Mouse (Mus musculus) liver, embryonic 14.5 days (tissue): ENCODE results near the gene Arid3a. TPM values are rescaled to one million over a fixed set of nuclear protein-coding genes. Genes with fewer than 3 reads are reported as not detected.

Experiments used
- ATAC-seq: fragments of 200-750 bp; cut with Nextera tagmentation; 2 replicates; pipeline ENCODE4 v1.8.0; 2017; ENCODE audit warnings: moderate number of reproducible peaks, mild to moderate bottlenecking, moderate library complexity; ENCODE audit not compliant: insufficient read depth
- DNase-seq, 3 experiments: peaks; one replicate each; pipeline ENCODE4 v3.0.0-alpha.2; 2012 to 2013; ENCODE audit warnings: low read depth in 3 of 3, low spot score in 3 of 3
- H3K27ac ChIP-seq: fragments of 300-500 bp; sonication (generic); 2 replicates; pipeline ENCODE4 v1.5.1; 2014; ENCODE audit warnings: moderate library complexity, mild to moderate bottlenecking, control low read depth, inconsistent platforms
- H3K27me3 ChIP-seq: fragments of 300-500 bp; sonication (generic); 2 replicates; pipeline ENCODE4 v1.6.1; 2014; ENCODE audit warnings: mild to moderate bottlenecking, low read length, moderate library complexity; ENCODE audit not compliant: control insufficient read depth, insufficient read depth
- H3K36me3 ChIP-seq: fragments of 300-500 bp; sonication (generic); replicated peaks from 2 replicates; pipeline ENCODE4 v1.6.1; 2014; ENCODE audit warnings: low read depth; ENCODE audit not compliant: control insufficient read depth, insufficient read depth
- H3K4me1 ChIP-seq, 2 experiments: fragments of 200-500 bp in 1 of 2; fragments of 300-500 bp in 1 of 2; sonication (generic) in 1 of 2; replicated peaks; 2 replicates each; pipeline ENCODE4 v1.6.1; 2012 to 2014; ENCODE audit warnings: antibody characterized with exemption in 1 of 2, inconsistent platforms in 1 of 2, low read length in 1 of 2; ENCODE audit not compliant: control insufficient read depth in 2 of 2, insufficient read depth in 2 of 2
- H3K4me2 ChIP-seq: fragments of 300-500 bp; sonication (generic); 2 replicates; pipeline ENCODE4 v1.6.1; 2014; ENCODE audit warnings: low read depth, mild to moderate bottlenecking, control low read depth, moderate library complexity
- H3K4me3 ChIP-seq, 2 experiments: fragments of 200-500 bp in 1 of 2; fragments of 300-500 bp in 1 of 2; sonication (generic) in 1 of 2; 2 replicates each; pipeline ENCODE4 v1.5.1; 2012 to 2014; ENCODE audit warnings: low read depth in 2 of 2, low read length in 2 of 2, mild to moderate bottlenecking in 2 of 2, control low read depth in 1 of 2, inconsistent platforms in 1 of 2, moderate library complexity in 1 of 2; ENCODE audit not compliant: insufficient read depth in 1 of 2
- H3K9ac ChIP-seq: fragments of 300-500 bp; sonication (generic); replicated peaks from 2 replicates; pipeline ENCODE4 v1.6.1; 2014; ENCODE audit warnings: mild to moderate bottlenecking, control low read depth, moderate library complexity
- H3K9me3 ChIP-seq: fragments of 300-500 bp; sonication (generic); 2 replicates; pipeline ENCODE4 v1.6.1; 2016; ENCODE audit warnings: low read length, mixed read lengths; ENCODE audit not compliant: control insufficient read depth
- CTCF ChIP-seq: IDR thresholded peaks from 2 replicates; pipeline ENCODE4 v1.5.1; 2016; ENCODE audit warnings: antibody characterized with exemption, low read depth, control low read depth
- EP300 ChIP-seq: IDR thresholded peaks from 2 replicates; pipeline ENCODE4 v1.6.1; 2016; ENCODE audit warnings: antibody characterized with exemption, low read depth
- WGBS: fragments of 180-500 bp; shearing (Covaris S2); extraction: QIAGEN DNeasy Blood & Tissue Kit; methylation state at CpG from one replicate; pipeline ENCODE4 v1.1.7; 2014; ENCODE audit not compliant: insufficient replicate concordance; 5-methylcytosine and 5-hydroxymethylcytosine counted together
- polyA plus RNA-seq, 2 experiments: library from polyadenylated mRNA; depleted of rRNA in 1 of 2; stranded (reverse) in 1 of 2; unstranded in 1 of 2; fragments of >200 nt; fragmentation: Nextera tagmentation in 1 of 2; extraction: Ambion mirVana in 1 of 2; gene quantifications; 2 replicates each; pipeline versions ENCODE4 v1.2.1 to v1.2.3; 2012 to 2014

Arid3a gene
- polyA plus RNA-seq, 2 experiments, result 3.9 to 5.5 TPM

DNA sequence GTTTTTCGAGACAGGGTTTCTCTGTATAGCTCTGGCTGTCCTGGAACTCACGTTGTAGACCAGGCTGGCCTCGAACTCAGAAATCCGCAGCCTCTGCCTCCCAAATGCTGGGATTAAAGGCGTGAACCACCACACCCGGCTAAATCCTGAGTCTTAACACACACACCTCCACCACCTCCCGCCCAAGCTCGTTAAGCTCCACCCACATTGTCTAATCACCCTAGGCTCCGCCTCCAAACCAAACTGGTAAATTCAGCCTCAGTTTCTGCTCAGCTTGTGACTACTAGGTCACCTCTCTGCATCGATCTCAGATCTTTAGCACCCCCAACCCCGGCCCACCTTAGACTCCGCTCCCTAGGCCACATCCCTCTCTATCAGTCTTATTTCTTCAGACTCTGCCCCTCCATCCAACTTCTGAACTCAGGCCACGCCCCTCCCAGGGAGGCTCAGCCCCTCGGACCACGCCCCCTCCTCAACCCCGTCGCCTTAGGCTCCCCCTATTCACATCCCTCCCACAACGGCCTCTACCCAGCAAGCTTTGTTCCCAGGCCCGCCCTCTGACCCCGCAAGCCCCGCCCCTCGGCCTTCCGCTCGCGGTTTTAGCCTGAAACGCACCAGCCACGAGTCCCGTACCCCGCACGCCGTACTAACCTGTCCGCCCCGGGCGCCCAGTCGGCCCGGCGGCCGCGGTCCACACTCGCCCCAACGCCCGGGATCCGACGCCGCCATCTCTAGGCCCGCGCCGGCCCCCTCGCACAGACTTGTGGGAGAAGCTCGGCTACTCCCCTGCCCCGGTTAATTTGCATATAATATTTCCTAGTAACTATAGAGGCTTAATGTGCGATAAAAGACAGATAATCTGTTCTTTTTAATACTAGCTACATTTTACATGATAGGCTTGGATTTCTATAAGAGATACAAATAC lies 18.4 kb upstream of the Arid3a start, which contains the start of gene Med16:
TSS of gene Med16 (minus strand) at position 757 of the 925 bp plus-strand sequence.
- ATAC-seq, result peak; percentile 92
- no peak for TF ChIP-seq EP300
- no peak for TF ChIP-seq CTCF
- Histone ChIP-seq H3K27me3 (no peaks in the 10 kb centered on the region), H3K4me2 (peak within 1 kb of the TSS; percentile 75), H3K9me3 (no peaks in the 10 kb centered on the region), H3K9ac (peak within 1 kb of the TSS; percentile 97), H3K27ac (peak within 1 kb of the TSS; percentile 89), H3K36me3 (peaks cover 3% of the 10 kb centered on the region; the same call in 1 of the 2 replicates), H3K4me1 (peaks cover 3 to 10% of the 10 kb centered on the region in 2 experiments; a peak in 3 of 4 replicates), H3K4me3 (peak within 1 kb of the TSS; percentile 81 to 92)
- DNase-seq, result peak; percentile 86 to 89 (median 89)
- WGBS, result 1% methylated on average over 52 of the region's 52 CpGs

DNA sequence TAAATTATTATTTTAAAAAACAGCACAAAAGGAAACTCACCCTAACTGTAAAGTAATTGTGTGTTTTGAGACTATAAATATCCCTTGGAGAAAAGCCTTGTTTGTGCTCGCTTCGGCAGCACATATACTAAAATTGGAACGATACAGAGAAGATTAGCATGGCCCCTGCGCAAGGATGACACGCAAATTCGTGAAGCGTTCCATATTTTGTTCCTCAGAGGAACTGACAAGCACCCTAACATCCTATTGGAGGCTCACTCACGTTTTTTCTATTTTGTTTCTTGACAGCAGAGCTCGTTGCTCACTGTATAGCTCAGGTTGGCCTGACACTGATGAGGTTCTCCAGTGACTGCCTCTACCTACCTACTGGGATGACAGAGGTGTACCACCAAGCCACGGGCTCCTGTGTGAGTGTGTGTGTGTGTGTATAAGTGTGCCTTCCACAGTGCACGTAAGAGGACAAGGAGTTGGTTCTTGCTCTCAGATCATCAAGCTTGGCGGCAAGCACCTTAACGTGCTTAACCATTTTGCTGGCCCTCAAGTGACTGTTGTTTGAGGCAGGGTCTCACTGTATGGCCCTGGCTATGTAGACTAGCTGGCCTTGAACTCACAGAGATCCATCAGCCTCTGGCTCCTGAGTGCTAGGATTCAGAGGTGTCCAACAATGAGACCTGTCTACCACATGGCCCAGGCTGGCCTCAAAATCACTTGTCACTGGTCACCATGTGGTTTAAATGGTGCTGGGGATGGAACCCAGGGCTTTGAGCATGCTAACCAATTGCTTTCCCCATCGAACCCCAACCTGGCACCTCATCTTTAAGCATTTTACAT lies 17.5 kb upstream of the Arid3a start:
- Histone ChIP-seq H3K9ac (peak overlapping the region; percentile 45; the same call in 1 of the 2 replicates), H3K4me1 (peaks cover 12 to 16% of the 10 kb centered on the region in 2 experiments), H3K36me3 (peaks cover 3% of the 10 kb centered on the region; the same call in 1 of the 2 replicates), H3K4me3 (peak overlapping the region in 1 of 2 experiments; percentile 92; a peak in 2 of 4 replicates), H3K27ac (peak overlapping the region; percentile 74), H3K27me3 (no peaks in the 10 kb centered on the region), H3K9me3 (no peaks in the 10 kb centered on the region), H3K4me2 (peak overlapping the region; percentile 37)
- DNase-seq (peak in 1 of 3 experiments; percentile 30), ATAC-seq (peak; percentile 72)
- no peak for TF ChIP-seq CTCF
- peak; percentile 47; the same call in 1 of the 2 replicates for TF ChIP-seq EP300
- WGBS, result 21% methylated on average over 14 of the region's 14 CpGs

- Histone ChIP-seq H3K4me2 (no peak within 1 kb of the TSS), H3K36me3 (no peaks in the 10 kb centered on the region), H3K4me3 (no peak within 1 kb of the TSS), H3K9ac (no peak within 1 kb of the TSS), H3K4me1 (peaks cover 23 to 28% of the 10 kb centered on the region in 2 experiments), H3K9me3 (no peaks in the 10 kb centered on the region), H3K27ac (peak within 1 kb of the TSS; percentile 74; the same call in 1 of the 2 replicates), H3K27me3 (no peaks in the 10 kb centered on the region)
- no peak for DNase-seq
- 91% methylated on average over 4 of the region's 4 CpGs for WGBS
- no peak for TF ChIP-seq EP300
- TF ChIP-seq CTCF, result no peak
- ATAC-seq, result no peak
These were observed 16.3 kb upstream of the Arid3a start, which contains the start of gene Gm26602 for GRCm38 (mm10) chr10:79910556-79910955. Gm26602 (plus strand) TSS chr10:79910856.

- DNase-seq, result no peak
- Histone ChIP-seq H3K27me3 (no peaks in the 10 kb centered on the region), H3K4me1 (peaks cover 26 to 36% of the 10 kb centered on the region in 2 experiments), H3K4me2 (no peak overlapping the region), H3K4me3 (no peak overlapping the region), H3K9me3 (no peaks in the 10 kb centered on the region), H3K36me3 (no peaks in the 10 kb centered on the region), H3K9ac (no peak overlapping the region), H3K27ac (no peak overlapping the region)
- WGBS, result 69% methylated on average over 20 of the region's 20 CpGs
- no peak for ATAC-seq
- TF ChIP-seq CTCF, result no peak
- no peak for TF ChIP-seq EP300
These were observed 14.4 kb upstream of the Arid3a start for GRCm38 (mm10) chr10:79912412-79912811.
